Mouse (Mus musculus) cerebellum, postnatal 25 days (tissue): ENCODE measurements around the gene Pcsk5.

Experiments
- DNase-seq, 2 experiments: peaks; one replicate each; pipeline ENCODE4 v3.0.0; 2021; ENCODE audit warnings: mixed read lengths in 2 of 2

Pcsk5 gene

GRCm38 (mm10) chr19:17388404-17388803 lies 449.0 kb downstream of the Pcsk5 start:
- DNase-seq, result peak; percentile 37 to 58

- DNase-seq, result no peak
These were observed 451.0 kb downstream of the Pcsk5 start for GRCm38 (mm10) chr19:17386424-17386823.

- DNase-seq, result no peak
These were observed 452.0 kb downstream of the Pcsk5 start for GRCm38 (mm10) chr19:17385426-17385825.

- no peak for DNase-seq
These were observed 452.4 kb downstream of the Pcsk5 start for GRCm38 (mm10) chr19:17385022-17385421.

- DNase-seq, result no peak
These were observed 454.5 kb downstream of the Pcsk5 start for GRCm38 (mm10) chr19:17382807-17383397.
